Mouse (Mus musculus) heart, embryonic 16.5 days (tissue): ENCODE data around the gene Galnt13. TPM values are rescaled to one million over a fixed set of nuclear protein-coding genes. Genes with fewer than 3 reads are reported as not detected.

Experiments used
- ATAC-seq: fragments of 200-750 bp; cut with Nextera tagmentation; replicated peaks from 2 replicates; pipeline ENCODE4 v1.8.0; 2017; ENCODE audit warnings: moderate number of reproducible peaks; ENCODE audit not compliant: insufficient read depth, low FRiP score; ENCODE audit errors: extremely low read depth
- H3K27ac ChIP-seq: fragments of 300-500 bp; sonication (generic); 2 replicates; pipeline ENCODE4 v1.5.1; 2014; ENCODE audit warnings: mild to moderate bottlenecking, low read length, control low read depth, moderate library complexity
- H3K27me3 ChIP-seq: fragments of 300-500 bp; sonication (generic); 2 replicates; pipeline ENCODE4 v1.6.1; 2014; ENCODE audit warnings: low read length, mixed read lengths; ENCODE audit not compliant: control insufficient read depth, insufficient read depth
- H3K36me3 ChIP-seq: fragments of 300-500 bp; sonication (generic); 2 replicates; pipeline ENCODE4 v1.6.1; 2014; ENCODE audit not compliant: control insufficient read depth, insufficient read depth
- H3K4me1 ChIP-seq: fragments of 300-500 bp; sonication (generic); 2 replicates; pipeline ENCODE4 v1.6.1; 2014; ENCODE audit warnings: low read length, mixed read lengths; ENCODE audit not compliant: control insufficient read depth, insufficient read depth
- H3K4me2 ChIP-seq: fragments of 300-500 bp; sonication (generic); 2 replicates; pipeline ENCODE4 v1.6.1; 2014; ENCODE audit warnings: low read depth, mild to moderate bottlenecking, control low read depth, low read length
- H3K4me3 ChIP-seq: fragments of 300-500 bp; sonication (generic); 2 replicates; pipeline ENCODE4 v1.5.1; 2014; ENCODE audit warnings: mild to moderate bottlenecking, control low read depth, low read length
- H3K9ac ChIP-seq: fragments of 300-500 bp; sonication (generic); 2 replicates; pipeline ENCODE4 v1.6.1; 2014; ENCODE audit warnings: low read length, control low read depth
- H3K9me3 ChIP-seq: fragments of 300-500 bp; sonication (generic); replicated peaks from 2 replicates; pipeline ENCODE4 v1.6.1; 2016; ENCODE audit warnings: low read length; ENCODE audit not compliant: control insufficient read depth
- WGBS: fragments of 180-500 bp; shearing (Covaris S2); extraction: QIAGEN DNeasy Blood & Tissue Kit; methylation state at CpG from one replicate; pipeline ENCODE4 v1.1.7; 2014; 5-methylcytosine and 5-hydroxymethylcytosine counted together
- polyA plus RNA-seq: library from polyadenylated mRNA; unstranded; fragments of >200 nt; fragmentation: Nextera tagmentation; extraction: Ambion mirVana; gene quantifications from 2 replicates; pipeline ENCODE4 v1.2.1, GENCODE M21; 2015

The Galnt13 gene
- polyA plus RNA-seq: 0.09 TPM in 1 of 2 replicates, not detected in the other

GRCm38 (mm10) chr2:54435937-54436735 is at the start of gene Galnt13:
TSS of gene Galnt13 (plus strand) at chr2:54436317.
- H3K4me1 ChIP-seq: no peaks in the 10 kb centered on the region
- no peaks in the 10 kb centered on the region for H3K9me3 ChIP-seq
- no peak within 1 kb of the TSS for H3K27ac ChIP-seq
- peak within 1 kb of the TSS; percentile 43 for H3K4me3 ChIP-seq
- WGBS: under 1% methylated on average over 68 of the region's 81 CpGs
- no peak within 1 kb of the TSS for H3K9ac ChIP-seq
- peaks cover 39% of the 10 kb centered on the region for H3K27me3 ChIP-seq
- no peaks in the 10 kb centered on the region for H3K36me3 ChIP-seq
- peak within 1 kb of the TSS; percentile 61 for H3K4me2 ChIP-seq
- ATAC-seq: peak; percentile 37; the same call in 1 of the 2 replicates

DNA sequence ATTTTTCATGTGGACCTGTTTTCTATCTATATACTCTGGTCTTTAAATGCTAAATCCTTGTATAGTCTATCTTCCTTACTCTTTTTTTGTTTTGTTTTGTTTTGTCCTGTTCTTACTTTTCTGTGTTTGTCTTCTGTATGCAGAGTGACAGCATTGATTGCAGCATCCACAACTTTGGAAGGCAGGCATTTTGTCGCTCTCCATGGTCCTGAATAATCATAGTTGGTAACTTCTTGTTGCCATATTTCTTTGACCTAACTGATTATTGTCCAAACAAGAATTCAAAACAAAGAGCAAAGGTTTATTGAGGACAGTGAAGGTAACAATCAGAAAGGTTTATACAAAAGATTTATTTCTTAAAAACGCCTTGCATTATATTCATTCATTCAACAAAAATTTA is 5.1 kb upstream of the Galnt13 start:
- no peaks in the 10 kb centered on the region for H3K4me1 ChIP-seq
- peaks cover 12% of the 10 kb centered on the region for H3K27me3 ChIP-seq
- no peak for ATAC-seq
- H3K36me3 ChIP-seq: no peaks in the 10 kb centered on the region
- no peaks in the 10 kb centered on the region for H3K9me3 ChIP-seq
- no peak overlapping the region for H3K27ac ChIP-seq
- no peak overlapping the region for H3K9ac ChIP-seq
- no peak overlapping the region for H3K4me3 ChIP-seq
- WGBS: 28% methylated on average over 2 of the region's 2 CpGs
- H3K4me2 ChIP-seq: no peak overlapping the region

GRCm38 (mm10) chr2:54435380-54435779 is 737 bp upstream of the Galnt13 start:
- Histone ChIP-seq H3K4me2 (no peak overlapping the region; the same call in 1 of the 2 replicates), H3K27me3 (peaks cover 39% of the 10 kb centered on the region)

DNA sequence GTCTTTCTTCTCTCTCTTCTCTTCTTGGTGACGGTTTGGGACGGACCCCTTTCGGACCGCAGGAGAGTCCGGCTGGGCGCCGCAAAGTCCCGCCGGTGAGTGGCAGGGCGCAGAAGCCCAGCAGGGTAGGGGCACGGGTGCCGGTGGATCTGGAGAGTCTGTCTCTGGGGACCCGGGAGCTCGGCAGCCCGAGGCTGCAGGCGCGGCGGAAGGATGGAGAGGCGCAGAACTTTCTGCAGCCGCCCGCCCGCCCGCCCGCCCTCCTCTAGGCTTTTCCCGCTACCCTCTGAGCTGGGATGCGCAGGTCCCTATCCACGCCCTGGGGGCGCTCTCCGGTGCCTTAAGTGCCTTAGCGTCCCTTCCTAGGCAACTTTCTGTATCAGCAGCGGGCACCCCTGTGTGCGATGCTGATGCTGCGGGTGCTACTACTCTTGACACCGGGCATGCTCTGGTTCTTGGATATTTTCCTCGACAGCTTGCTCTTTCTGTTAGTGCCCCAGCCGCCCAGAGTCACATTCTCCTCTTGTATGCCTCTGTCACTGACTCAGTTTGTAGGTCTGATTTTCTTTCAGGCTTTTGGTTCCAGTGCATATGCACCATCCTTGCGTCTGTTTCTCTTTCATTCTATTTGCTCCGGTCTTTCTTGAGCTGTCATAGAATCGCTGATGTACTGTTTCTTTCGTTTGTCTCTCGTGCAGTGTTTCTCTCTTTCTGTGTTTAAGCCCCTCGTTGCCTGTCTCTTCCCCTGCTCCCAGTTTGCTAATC is 801 bp downstream of the Galnt13 start:
- Histone ChIP-seq H3K27me3 (peaks cover 39% of the 10 kb centered on the region), H3K4me3 (peak overlapping the region; percentile 43), H3K9ac (no peak overlapping the region), H3K4me2 (peak overlapping the region; percentile 61), H3K4me1 (no peaks in the 10 kb centered on the region), H3K27ac (no peak overlapping the region), H3K36me3 (no peaks in the 10 kb centered on the region), H3K9me3 (no peaks in the 10 kb centered on the region)
- ATAC-seq: no peak
- 2% methylated on average over 42 of the region's 42 CpGs for WGBS

More at GRCm38 (mm10) chr2:54435380-54435779, 737 bp upstream of the Galnt13 start:
- no peaks in the 10 kb centered on the region for H3K36me3 ChIP-seq
- no peak overlapping the region for H3K27ac ChIP-seq
- whole genome bisulfite sequencing: 45% methylated on average over 10 of the region's 10 CpGs
- no peaks in the 10 kb centered on the region for H3K4me1 ChIP-seq
- H3K9me3 ChIP-seq: no peaks in the 10 kb centered on the region
- ATAC-seq: no peak
- H3K9ac ChIP-seq: no peak overlapping the region
- H3K4me3 ChIP-seq: no peak overlapping the region

DNA sequence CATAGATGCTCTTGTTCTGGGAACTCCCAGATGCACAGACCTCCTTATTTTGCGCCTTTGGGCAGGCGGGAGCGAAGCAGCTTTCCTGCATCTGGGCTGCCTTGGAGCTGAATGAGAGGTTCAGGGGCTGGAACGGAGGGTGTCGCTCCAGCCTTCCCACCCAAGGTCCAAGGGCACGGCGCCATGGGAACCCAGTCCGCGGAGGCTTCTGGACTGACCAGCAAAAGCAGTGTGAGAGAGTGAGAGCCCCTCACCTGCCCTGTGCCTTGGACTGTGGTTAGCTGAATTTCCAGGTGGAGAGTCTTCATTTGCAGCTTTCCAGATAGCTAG is 1.3 kb downstream of the Galnt13 start:
- Histone ChIP-seq H3K27me3 (peaks cover 39% of the 10 kb centered on the region), H3K4me3 (no peak overlapping the region), H3K9me3 (no peaks in the 10 kb centered on the region), H3K4me2 (peak overlapping the region; percentile 61; the same call in 1 of the 2 replicates), H3K27ac (no peak overlapping the region), H3K36me3 (no peaks in the 10 kb centered on the region), H3K9ac (no peak overlapping the region), H3K4me1 (no peaks in the 10 kb centered on the region)
- WGBS: 3% methylated on average over 9 of the region's 9 CpGs
- ATAC-seq: no peak

DNA sequence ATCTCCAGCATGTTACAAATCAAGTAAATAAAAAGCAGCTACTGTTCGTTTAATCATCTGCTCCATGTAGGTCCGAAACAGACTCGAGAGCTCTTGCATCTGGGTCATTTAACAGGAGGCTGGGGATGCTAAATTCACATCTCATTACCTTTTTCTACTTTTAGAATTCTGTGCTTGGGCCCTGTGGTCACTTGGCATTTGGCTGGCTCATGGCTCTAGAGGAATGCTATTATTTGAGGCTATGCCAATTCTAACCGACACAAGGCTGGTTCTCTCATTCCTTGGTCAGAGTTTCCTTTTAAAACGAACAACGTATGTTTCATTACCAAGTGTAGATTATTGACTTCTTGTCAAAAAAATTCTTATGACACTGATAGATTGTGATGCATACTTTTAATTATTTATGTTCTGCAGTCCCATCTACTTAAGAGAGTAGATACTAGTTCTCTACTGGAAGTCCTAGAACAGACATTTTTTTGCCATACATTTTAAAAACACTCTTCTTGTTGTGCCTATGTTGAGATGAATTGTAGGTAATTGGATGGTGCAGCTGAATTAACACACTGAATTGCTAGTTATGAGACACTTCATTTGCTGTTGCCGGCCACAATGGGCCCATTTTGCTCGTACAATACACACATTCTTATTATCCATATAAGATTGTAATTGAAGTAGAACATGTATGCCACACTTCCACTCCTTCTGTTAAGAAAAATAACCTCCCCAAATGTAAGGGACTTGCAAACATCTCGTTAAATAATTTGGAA is 6.8 kb downstream of the Galnt13 start:
- Histone ChIP-seq H3K4me2 (no peak overlapping the region), H3K27ac (no peak overlapping the region), H3K4me3 (no peak overlapping the region), H3K4me1 (no peaks in the 10 kb centered on the region), H3K36me3 (no peaks in the 10 kb centered on the region), H3K9ac (no peak overlapping the region), H3K9me3 (no peaks in the 10 kb centered on the region), H3K27me3 (peaks cover 9% of the 10 kb centered on the region)
- ATAC-seq: no peak
- 69% methylated on average over 9 of the region's 9 CpGs for WGBS

DNA sequence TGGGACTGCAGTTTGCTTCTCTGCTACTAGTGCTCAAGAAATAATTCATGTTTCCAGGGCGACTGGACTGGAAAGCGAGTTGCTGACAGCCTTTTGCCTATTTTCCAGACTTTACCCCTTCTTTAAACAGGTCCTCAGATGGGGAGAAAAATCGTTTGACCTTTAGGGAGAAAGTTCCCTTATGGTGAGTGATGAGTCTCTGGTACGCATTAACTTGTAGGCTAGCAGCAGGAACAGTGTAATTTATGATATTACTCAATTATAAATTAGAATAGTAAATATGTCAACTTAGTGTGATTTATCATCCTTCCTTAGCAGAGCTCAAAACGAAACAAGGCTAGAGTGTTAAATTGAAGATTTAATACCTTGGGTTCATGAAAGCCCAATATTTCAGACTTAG is 47.3 kb downstream of the Galnt13 start:
- Histone ChIP-seq H3K4me2 (no peak overlapping the region), H3K27me3 (no peaks in the 10 kb centered on the region), H3K9me3 (no peaks in the 10 kb centered on the region), H3K36me3 (no peaks in the 10 kb centered on the region), H3K27ac (no peak overlapping the region), H3K4me1 (no peaks in the 10 kb centered on the region), H3K4me3 (no peak overlapping the region), H3K9ac (no peak overlapping the region)
- no peak for ATAC-seq
- 61% methylated on average over 5 of the region's 5 CpGs for WGBS

GRCm38 (mm10) chr2:54522989-54523388 is 86.9 kb downstream of the Galnt13 start:
- no peak overlapping the region for H3K4me3 ChIP-seq
- no peaks in the 10 kb centered on the region for H3K9me3 ChIP-seq
- no peak overlapping the region for H3K4me2 ChIP-seq
- no peak for ATAC-seq
- 72% methylated on average over 3 of the region's 3 CpGs for WGBS
- H3K4me1 ChIP-seq: no peaks in the 10 kb centered on the region
- no peak overlapping the region for H3K9ac ChIP-seq
- no peaks in the 10 kb centered on the region for H3K36me3 ChIP-seq
- no peaks in the 10 kb centered on the region for H3K27me3 ChIP-seq
- H3K27ac ChIP-seq: no peak overlapping the region
